Mouse (Mus musculus): Measurements from ENCODE around the gene Vmn2r46. TPM values are rescaled to one million over a fixed set of nuclear protein-coding genes. Genes with fewer than 3 reads are reported as not detected.

The Vmn2r46 gene
- not detected for total RNA-seq (2023)

GRCm38 (mm10) chr7:9770471-9770870 is at the start of gene Vmn2r46:
Vmn2r46 (minus strand) TSS chr7:9770571.

Other genes with a start within 250 kb of the Vmn2r46 start
- gene Vmn2r47, start 70.8 kb upstream of the Vmn2r46 start, total RNA-seq (2023), result not detected
- not detected for gene Vmn2r48, start 183.0 kb upstream of the Vmn2r46 start, total RNA-seq (2023)
- gene Vmn2r49, start 221.7 kb upstream of the Vmn2r46 start, total RNA-seq (2023), result not detected